ENCODE assay signal across 15 mouse cellular contexts in the genomic region with DNA sequence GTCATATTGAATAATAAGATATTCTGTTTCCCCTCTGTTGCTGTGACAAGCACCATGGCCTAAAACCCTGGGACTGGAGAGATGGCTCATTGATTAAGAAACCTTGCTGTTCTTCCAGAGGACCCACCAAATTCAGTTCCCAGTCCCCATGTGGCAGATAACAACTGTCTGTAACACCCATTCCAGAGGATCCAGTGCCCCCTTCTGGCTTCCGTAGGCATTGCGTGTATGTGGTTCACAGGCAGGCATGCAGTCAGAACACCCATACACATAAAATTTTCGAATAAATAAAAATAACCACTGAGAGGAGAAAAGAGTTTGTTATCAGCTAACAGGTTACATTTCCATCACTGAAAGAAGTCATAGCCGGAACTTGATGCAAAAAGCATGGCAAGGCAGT.
DNase-seq lines count a peak whose midpoint lies in the region; ATAC-seq and TF ChIP-seq lines count a peak whose summit lies in the region.
"Had no signal": no experiment of that assay in that cellular context is flagged by ENCODE, and none has a peak within 500 bp of the region (broad histone marks: within the 10 kb centered on the region; RNA-seq: fewer than 3 reads in every experiment).

No protein-coding gene starts in this region.

- TF ChIP-seq CTCF in layer of hippocampus, adult 2 months (conservative IDR thresholded peaks at IDR 0.05): peak; percentile 57
- peak; percentile 60 for TF ChIP-seq CTCF in E14TG2a.4 (conservative IDR thresholded peaks at IDR 0.05; ENCODE audit: low read length)

- no peak overlapping the region for H3K4me3 ChIP-seq in layer of hippocampus, adult 2 months
- no peak overlapping the region for H3K4me3 ChIP-seq in E14TG2a.4 (replicated peaks; ENCODE audit: low read length)
- H3K4me3 ChIP-seq in intestine, embryonic 15.5 days (replicated peaks): no peak overlapping the region
- H3K4me3 ChIP-seq: hindbrain, embryonic 15.5 days; limb, embryonic 12.5 days; neural tube, embryonic 13.5 days; stomach, embryonic 15.5 days had no signal

- no peaks in the 10 kb centered on the region for H3K36me3 ChIP-seq in E14TG2a.4 (ENCODE audit: insufficient read depth, low read length)
- H3K36me3 ChIP-seq in intestine, embryonic 15.5 days: peaks cover 14% of the 10 kb centered on the region
- H3K36me3 ChIP-seq: hindbrain, embryonic 15.5 days had no signal

- no peak for DNase-seq in layer of hippocampus, adult 2 months (ENCODE audit: low spot score in 2 of 2)
- no peak for DNase-seq in layer of hippocampus, adult 11-12 months (ENCODE audit: low spot score)
- DNase-seq in 416B (ENCODE audit: low read depth): peak; percentile 41
- peak; percentile 13 for DNase-seq in c-Kit-positive CD71-positive TER-119-negative erythroid progenitor cells, embryonic 14.5 days (ENCODE audit: low read depth)
- no peak for DNase-seq in left cerebral cortex, postnatal 10 days (ENCODE audit: extremely low spot score in 1 of 2, low spot score in 2 of 2)
- DNase-seq: embryo, embryonic 11 days; heart, adult 11 months had no signal

- 98% methylated on average over 4 of the region's 4 CpGs for WGBS in intestine, embryonic 15.5 days

- no peaks in the 10 kb centered on the region for H3K9me3 ChIP-seq in E14TG2a.4 (ENCODE audit: low read length)
- H3K9me3 ChIP-seq in intestine, embryonic 15.5 days: no peaks in the 10 kb centered on the region
- H3K9me3 ChIP-seq: hindbrain, embryonic 15.5 days; neural tube, embryonic 13.5 days; stomach, embryonic 15.5 days had no signal

- H3K4me1 ChIP-seq in E14TG2a.4 (replicated peaks; ENCODE audit: low read depth, low read length): peaks cover 30% of the 10 kb centered on the region
- peaks cover 5% of the 10 kb centered on the region; the same call in 1 of the 2 replicates for H3K4me1 ChIP-seq in intestine, embryonic 15.5 days (replicated peaks)
- H3K4me1 ChIP-seq: hindbrain, embryonic 15.5 days; neural tube, embryonic 13.5 days had no signal

- no peaks in the 10 kb centered on the region for H3K27me3 ChIP-seq in E14TG2a.4 (ENCODE audit: insufficient read depth, low read length)
- no peaks in the 10 kb centered on the region for H3K27me3 ChIP-seq in intestine, embryonic 15.5 days (replicated peaks)
- H3K27me3 ChIP-seq: hindbrain, embryonic 15.5 days; limb, embryonic 12.5 days; neural tube, embryonic 13.5 days; stomach, embryonic 15.5 days had no signal

- H3K9ac ChIP-seq in intestine, embryonic 15.5 days: no peak overlapping the region
- H3K9ac ChIP-seq: hindbrain, embryonic 15.5 days; limb, embryonic 12.5 days; neural tube, embryonic 13.5 days; stomach, embryonic 15.5 days had no signal

- no peak overlapping the region for H3K27ac ChIP-seq in layer of hippocampus, adult 2 months
- no peak overlapping the region for H3K27ac ChIP-seq in intestine, embryonic 15.5 days
- H3K27ac ChIP-seq: hindbrain, embryonic 15.5 days; limb, embryonic 12.5 days; neural tube, embryonic 13.5 days; stomach, embryonic 15.5 days had no signal

- no peak overlapping the region for H3K4me2 ChIP-seq in intestine, embryonic 15.5 days (replicated peaks)
- H3K4me2 ChIP-seq: hindbrain, embryonic 15.5 days; limb, embryonic 12.5 days; neural tube, embryonic 13.5 days; stomach, embryonic 15.5 days had no signal

- no peak for ATAC-seq in cerebellum, adult (ENCODE audit: insufficient number of reproducible peaks, low FRiP score, low TSS enrichment)
- no peak for ATAC-seq in intestine, embryonic 15.5 days
- ATAC-seq: forebrain, embryonic 14.5 days had no signal

- intact Hi-C loops in left cerebral cortex, postnatal 10 days (cut with DNase I): no loop called here

Comparison
In these comparisons a context has a peak if more than half of its experiments do, and no peak if none do; other contexts are left out.
1. DNase-seq: peak in 416B (single experiment) and c-Kit-positive CD71-positive TER-119-negative erythroid progenitor cells, embryonic 14.5 days (single experiment); none in layer of hippocampus, adult 2 months (0 of 2), layer of hippocampus, adult 11-12 months (single experiment) and left cerebral cortex, postnatal 10 days (0 of 2).